Mouse (Mus musculus): ENCODE results near the gene Rtl8b.
"Not testable (repeated sequence)": the region's sequence is repeated elsewhere in the genome, so short reads cannot be mapped to it uniquely, and the experiment has no call there.

Gene Rtl8b

DNA sequence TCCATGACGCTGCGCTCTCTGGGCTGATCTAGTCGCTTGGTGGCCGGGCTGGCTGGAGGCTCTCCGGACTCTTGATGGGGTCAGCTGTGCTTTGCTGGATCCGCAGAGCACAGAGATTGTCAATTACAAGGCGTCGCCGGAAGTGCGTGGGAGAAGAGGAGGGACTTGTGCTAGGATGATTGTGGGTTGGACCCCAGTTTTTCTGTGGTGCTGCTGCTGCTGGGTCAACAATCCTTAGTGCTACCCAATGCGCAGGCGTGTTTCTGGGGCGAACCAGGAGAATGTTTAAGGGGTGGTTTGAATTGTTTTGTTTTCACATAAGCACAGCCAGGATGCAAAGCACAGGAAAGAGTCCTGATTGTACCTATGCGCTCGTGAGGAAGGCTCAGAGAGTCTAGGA lies at the start of gene Rtl8b:
Gene Rtl8b, minus strand, starts transcription at position 115 of the 400 bp plus-strand sequence.
- peak; percentile 62 for DNase-seq (ENCODE audit: low spot score)

DNA sequence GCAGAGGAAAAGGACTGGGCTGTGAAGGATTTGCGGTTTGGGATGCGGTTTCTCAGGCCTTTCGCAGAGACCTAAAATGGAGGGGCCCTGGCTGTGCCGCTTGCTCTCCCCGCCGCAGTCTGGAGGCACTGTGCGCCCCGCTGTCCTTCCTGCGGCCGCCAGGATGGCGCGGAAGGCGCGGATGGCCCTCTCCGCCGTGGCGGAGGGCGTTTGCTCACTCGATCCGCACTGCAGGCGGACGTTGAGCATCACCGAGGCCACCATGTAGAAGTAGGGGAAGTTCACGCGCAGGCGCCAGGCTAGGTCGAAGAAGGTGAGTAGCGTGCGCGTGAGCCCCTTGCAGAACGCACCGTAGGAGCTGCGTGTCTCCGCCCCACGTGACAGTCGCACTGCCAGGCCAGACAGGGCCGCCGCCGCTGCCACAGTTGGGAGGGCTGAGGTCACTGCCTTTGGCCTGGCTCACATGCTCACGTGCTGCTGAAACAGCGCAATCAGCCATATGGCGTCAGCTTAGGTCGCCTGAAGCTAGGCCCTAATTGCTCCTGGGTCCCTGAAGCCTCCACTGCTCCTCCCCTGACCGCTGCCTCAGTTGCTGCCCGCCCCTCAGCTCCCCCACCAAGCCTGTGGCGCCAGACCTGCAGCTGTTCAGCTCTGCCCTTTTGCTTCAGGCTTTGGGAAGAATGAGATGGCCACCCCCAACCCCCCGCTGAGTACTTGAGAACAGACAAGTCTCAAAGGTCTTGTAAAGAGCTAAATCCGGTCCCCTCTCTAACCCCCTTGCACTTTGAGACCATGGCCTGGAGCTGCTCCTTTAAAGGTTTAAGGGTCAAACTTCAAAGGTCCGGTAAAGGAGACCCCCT lies 46.3 kb upstream of the Rtl8b start:
- DNase-seq (ENCODE audit: low spot score), result peak; percentile 9

DNA sequence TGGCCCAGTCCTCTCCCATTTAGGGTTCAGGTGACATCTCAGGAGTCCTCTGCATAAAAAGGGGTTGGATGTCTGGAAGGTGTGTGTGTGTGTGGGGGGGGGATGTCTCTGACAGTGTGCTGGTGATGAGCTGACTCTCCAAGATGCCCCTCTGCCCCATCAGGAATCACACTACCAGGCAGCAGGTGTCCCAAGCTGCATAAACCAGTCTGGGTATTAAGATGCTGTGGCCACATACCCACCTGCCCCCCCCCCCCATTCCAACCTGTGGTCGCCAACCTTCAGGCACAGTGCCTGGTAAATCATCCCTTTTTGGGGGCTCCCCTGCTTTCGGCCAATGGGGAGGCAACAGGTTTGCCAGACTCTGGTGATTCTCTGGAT lies 45.7 kb upstream of the Rtl8b start:
- no peak for DNase-seq (ENCODE audit: low spot score)

DNA sequence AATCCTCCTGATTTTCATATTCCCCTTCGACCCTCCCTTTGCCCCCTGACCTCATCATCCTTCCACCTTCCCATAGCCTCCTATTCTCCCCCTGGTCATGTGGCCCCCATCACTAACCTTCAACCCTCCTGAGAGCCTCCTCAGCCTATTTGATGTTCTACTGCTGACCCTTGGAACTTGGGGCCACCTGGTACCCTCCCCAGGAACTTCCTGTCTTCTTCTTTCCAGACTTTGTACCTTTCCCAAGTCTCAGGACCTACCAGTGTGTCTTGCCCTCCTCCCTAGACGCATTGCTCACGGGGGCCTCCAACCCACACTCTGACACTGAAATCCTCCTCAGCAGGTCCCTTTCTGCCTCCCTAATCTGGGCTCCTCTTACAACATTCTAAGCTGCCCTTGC lies 32.5 kb upstream of the Rtl8b start:
- no peak for DNase-seq (ENCODE audit: low spot score)

DNA sequence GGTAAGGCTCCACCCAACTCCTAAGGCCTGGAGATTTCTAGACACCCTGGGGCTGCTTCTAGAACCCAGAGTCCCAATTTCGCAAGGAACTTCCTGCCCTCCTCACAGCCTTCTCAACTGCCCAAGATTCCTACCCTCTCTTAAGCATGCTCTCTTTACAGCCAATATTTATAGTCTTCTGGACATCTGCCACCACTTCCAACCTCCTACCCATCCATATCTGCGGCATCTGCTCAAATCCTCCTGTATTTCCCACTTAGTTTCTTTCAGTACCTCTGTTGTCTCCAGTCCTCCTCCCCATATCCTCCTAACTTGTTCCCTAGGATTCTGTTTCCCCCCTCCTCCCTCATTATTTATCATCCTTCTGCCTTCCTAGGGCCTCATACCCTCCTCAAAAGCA lies 29.0 kb upstream of the Rtl8b start:
- no peak for DNase-seq (ENCODE audit: low spot score)

DNA sequence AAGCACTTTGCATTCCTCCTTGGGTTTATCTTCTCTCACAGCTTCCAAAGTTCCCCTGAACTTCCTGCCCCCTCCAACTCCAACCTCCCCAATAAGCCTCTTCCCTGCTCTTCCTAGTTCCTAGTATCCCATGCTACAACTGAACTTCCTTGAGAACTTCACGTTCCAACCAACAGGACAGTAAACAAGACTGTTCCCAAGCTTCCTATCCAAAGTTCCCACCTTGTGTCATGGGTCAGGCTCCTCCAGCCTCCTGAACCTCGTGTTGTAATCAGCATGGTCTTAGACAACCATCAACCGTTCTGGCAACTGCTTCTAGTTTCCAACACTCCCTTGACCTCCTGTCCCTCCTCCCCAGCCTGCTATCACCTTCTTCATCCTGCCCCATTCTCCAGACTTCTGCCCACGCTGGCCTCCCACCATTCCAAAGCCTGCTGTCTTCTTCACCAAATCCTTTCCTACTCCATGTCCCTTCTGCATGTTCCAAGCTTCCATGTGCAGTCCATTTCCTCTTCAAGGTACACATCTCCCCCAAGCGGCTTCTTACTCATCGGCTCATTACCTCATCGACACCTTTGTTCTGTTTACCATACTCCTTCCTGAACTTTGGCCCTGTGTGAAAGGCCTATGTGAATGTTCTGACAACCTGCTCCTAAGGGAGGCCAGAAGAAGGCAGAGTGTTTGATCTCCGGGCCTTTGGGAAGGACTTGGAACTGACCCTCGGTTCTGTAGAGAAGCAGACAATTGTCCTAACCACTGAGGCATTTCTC lies 24.0 kb upstream of the Rtl8b start:
- DNase-seq (ENCODE audit: low spot score), result no peak

DNA sequence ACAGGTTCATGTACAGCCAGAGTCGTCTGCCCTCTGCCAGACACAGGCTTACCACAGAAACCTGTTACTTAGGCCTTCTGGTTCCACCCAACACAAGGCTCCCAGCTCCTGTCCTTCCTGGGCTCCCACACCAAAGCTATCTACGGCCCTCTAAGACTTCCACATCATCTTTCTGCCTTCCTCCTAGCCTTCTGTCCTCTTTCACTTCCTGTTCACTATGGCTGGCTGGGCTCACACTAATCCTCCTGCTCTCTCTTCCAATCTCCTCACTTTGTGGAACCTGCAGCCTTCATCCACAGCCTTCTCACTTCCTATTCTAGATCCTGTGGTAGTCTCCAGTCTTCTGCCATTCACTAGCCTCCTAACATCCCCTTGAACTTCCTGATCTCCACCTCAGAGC lies 22.9 kb upstream of the Rtl8b start:
- DNase-seq (ENCODE audit: low spot score), result no peak

DNA sequence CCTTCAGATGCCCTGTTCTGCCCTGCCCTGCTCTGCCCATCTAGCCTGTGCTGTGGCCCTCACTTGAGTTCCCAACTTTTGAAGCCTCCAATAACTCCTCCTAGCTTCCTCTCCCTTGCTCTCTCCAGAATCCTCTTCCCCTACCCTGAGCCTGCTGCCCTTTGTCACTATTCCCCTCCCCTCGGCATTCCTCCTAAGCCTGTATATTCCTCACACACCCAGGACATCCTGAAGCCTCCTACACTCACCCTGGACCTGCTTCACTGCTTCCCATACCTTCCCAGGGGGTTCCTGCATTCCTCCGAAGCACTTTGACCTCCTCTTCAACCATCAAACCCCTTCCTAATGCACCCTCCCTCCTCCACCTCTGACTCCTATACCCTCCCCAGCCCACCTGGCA lies 21.9 kb upstream of the Rtl8b start:
- DNase-seq (ENCODE audit: low spot score), result no peak

DNA sequence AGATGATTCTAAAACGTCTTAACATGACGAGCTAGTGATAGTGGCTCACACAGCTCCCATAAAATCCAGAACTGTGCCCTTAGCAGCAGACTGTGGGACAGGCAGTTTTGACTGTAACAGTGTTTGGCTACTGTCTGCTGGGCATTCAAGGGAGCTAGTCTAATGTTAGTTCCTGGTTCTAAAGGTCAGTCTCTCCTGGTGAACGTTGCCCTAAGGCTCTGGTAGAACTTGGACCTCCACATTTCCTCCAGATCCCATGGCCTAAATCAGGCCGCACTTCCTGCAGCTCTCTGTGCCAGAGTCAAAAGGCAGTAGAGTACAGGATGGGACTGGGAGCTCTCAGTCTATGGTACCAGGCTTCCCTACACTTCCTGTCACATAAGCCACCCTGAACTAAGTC lies 14.5 kb upstream of the Rtl8b start:
- not testable (repeated sequence) for DNase-seq (ENCODE audit: low spot score)

DNA sequence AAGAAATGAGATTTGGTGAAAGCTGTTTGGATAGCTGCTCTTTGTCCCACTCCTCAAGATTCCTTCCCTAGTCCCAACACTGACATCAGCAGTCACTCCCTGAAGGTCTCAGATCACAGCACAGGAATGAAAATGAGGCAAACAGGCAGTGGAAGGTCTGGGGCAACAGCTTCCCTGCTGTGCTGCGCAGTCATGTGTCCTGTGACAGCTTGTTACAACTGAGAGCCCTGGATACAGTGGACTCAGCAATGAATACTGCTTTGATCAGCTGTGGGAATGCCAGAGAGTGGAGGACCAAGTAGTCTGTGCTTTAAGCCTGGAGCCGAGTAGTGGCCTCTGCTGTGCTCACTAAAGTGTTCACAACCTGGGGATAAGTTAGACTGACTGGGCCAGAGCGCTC lies 12.4 kb upstream of the Rtl8b start:
- DNase-seq (ENCODE audit: low spot score), result not testable (repeated sequence)

DNA sequence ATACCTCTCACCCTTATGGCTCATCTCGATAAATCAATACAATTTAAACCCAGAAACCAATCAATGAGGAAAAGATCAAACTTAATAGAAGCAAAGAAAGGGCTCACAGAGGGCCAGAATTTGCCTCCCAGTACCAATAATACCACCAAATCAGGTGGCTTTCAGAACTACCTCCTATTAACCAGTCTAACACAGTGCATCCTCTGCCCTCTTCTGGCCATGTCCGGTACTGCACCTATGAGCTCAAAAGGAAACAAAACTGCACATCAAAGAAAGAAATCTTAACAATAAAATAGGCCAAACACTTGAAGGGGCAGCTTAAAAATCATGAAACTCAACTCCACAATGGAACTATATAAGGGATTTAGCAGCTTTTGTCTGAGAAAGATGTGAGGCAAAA lies 6.7 kb upstream of the Rtl8b start:
- peak; percentile 75 for DNase-seq (ENCODE audit: low spot score)

DNA sequence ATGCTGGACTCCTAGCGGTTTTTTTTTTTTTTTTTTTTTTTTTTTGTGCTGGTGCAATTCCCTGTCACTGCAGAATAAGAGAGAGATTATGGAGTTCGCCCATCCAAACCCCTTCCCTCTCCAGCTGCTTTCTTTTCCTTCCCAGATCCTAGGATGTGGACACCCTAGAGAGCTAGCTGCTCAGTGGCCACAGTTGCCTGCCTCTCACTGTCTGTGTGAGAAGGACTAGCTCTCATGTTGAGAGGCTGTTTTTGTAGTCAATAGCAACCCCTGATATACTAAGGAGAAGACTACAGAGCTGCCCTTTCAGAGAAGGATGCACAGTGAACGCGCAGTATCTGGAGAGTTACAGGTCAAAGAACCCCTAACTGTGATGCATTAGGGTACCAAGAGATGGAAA lies 488 bp upstream of the Rtl8b start:
- DNase-seq (ENCODE audit: low spot score), result not testable (repeated sequence)

DNA sequence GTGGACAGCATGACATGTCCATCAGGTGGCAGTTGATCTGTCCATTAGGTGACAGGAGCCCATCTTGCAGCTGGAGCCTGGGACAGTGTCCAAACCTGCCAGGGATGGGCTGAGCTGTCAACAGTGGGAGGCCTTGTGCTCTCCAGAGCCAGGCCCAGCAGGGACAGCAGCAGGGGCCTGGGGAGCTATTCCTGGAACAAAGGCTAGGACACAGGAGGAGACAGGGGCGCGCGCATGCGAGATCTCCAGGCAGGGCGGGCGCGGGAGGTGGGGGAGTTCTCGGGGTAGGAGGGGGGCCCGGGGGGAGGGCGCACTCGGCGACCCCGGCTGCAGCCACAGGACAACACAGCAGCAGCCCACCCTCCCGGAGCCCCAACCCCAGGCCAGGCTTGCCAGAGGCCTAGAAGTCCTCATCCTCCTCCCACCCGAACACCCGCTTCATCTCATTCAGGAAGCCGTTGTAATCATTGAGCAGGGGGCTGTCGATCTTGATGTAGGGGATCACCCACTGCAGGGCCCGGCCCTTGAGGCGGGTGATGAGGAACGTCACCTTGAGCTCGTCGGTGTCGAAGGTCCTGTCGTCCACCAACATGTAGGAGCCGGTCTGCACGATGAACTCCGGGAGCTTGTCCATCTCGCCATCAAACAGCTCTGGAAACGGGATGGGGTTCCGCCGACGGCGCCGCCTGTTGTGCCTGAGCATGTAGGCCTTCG lies 494 bp downstream of the Rtl8b start:
- DNase-seq (ENCODE audit: low spot score), result not testable (repeated sequence)

DNA sequence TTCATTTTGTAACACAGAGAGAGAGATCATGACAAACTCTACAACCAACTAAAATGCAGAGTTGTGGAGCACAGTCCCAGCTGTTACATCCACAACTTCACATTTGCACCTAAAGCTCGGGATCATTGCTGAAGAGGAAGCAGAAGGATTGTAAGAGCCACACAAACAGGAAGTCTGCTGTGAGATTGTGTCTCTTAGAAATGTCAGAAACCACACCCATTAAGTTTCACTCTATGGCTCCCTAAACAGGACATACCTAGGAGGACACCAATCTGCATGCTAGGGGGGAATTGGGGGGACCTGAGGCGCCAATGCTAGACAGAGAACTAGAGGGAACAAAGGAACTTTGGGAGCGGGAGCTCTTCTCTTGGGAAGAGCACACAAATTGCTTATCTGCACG lies 17.3 kb downstream of the Rtl8b start:
- DNase-seq (ENCODE audit: low spot score), result not testable (repeated sequence)

DNA sequence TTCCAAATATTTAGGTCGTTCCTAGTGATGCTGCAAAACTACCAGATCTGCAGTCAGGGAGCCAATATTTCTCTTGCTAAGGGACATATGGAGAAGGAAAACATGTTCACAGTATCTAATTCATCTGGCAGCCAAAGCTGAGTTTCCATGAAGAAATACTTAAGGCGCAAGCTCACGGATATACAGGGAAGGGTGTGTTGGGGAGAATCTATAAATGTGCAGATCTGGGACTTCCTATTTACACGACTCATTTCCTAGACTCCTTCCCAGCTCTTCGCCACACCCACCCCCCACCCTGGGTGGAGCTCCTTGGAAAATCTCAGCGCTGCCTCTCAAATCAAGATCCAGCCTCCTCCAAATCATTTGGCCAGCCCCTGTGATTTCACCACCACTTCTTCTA lies 24.3 kb downstream of the Rtl8b start:
- no peak for DNase-seq (ENCODE audit: low spot score)

DNA sequence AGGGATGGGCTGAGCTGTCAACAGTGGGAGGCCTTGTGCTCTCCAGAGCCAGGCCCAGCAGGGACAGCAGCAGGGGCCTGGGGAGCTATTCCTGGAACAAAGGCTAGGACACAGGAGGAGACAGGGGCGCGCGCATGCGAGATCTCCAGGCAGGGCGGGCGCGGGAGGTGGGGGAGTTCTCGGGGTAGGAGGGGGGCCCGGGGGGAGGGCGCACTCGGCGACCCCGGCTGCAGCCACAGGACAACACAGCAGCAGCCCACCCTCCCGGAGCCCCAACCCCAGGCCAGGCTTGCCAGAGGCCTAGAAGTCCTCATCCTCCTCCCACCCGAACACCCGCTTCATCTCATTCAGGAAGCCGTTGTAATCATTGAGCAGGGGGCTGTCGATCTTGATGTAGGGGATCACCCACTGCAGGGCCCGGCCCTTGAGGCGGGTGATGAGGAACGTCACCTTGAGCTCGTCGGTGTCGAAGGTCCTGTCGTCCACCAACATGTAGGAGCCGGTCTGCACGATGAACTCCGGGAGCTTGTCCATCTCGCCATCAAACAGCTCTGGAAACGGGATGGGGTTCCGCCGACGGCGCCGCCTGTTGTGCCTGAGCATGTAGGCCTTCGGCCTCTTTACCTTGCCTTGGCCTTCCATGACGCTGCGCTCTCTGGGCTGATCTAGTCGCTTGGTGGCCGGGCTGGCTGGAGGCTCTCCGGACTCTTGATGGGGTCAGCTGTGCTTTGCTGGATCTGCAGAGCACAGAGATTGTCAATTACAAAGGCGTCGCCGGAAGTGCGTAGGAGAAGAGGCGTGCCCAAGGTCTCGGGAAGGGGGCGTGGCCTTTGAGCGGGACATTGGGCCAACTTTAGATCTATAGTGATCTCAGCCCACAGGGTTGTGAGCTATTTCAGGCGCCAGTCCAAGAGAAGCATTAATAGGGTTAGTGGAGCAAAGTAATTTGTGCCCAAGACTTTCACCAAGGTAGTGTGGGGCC lies 26.9 kb downstream of the Rtl8b start, which contains the start of gene Rtl8a:
Gene Rtl8a, minus strand, starts transcription at position 703 of the 982 bp plus-strand sequence.
- DNase-seq (ENCODE audit: low spot score), result peak; percentile 30

DNA sequence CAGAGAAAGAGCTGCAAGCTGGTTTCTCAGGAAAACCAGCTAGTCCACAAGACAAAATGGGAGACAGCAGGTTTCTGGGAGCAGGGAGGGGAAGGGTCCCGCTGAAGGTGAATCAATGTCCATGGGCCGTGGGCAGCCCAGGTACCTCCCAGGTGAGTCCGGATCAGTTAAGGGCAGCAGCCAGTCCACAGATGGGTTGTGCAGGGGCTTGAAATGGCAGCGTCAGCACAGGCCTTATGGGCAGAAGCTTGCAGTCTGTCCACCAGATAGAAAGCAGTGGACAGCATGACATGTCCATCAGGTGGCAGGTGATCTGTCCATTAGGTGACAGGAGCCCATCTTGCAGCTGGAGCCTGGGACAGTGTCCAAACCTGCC lies 27.6 kb downstream of the Rtl8b start:
- DNase-seq (ENCODE audit: low spot score), result not testable (repeated sequence)

DNA sequence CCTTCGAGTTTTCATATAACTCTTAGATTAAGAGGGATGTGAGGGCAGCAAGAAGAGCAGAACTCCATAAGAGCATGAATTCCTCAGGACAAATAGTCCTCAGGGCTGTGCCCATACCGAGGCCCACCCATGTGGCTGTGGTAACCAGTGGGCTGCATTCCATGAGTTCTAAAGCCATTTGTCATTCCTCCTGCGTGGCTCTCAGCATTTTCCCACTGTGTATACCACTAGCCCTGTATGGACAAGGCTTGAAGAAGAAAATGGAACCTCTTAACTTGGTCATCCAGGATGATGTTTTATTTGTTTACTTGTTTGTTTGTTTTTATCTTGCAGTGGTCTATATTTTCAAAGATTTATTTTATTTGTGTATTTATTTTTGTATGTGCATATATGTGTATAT lies 32.1 kb downstream of the Rtl8b start:
- not testable (repeated sequence) for DNase-seq (ENCODE audit: low spot score)

All from layer of hippocampus, adult 9-10 months (tissue).